Mouse (Mus musculus): Measurements from ENCODE around the gene Rgs12. TPM values are rescaled to one million over a fixed set of nuclear protein-coding genes. Genes with fewer than 3 reads are reported as not detected.

Gene Rgs12
- 8.3 and 9.3 TPM in 2 replicates for polyA plus RNA-seq (2012)

- H3K36me3 ChIP-seq (ENCODE audit: control insufficient read depth), result peaks cover 28% of the 10 kb centered on the region
- H3K4me3 ChIP-seq (replicated peaks), result peak within 1 kb of the TSS; percentile 83
- no peak for TF ChIP-seq GATA1 (IDR thresholded peaks at IDR 0.05; ENCODE audit: low read length)
- no peak for TF ChIP-seq TAL1 (IDR thresholded peaks at IDR 0.05; ENCODE audit: low read length)
- H3K4me1 ChIP-seq (ENCODE audit: control insufficient read depth), result peaks cover 65% of the 10 kb centered on the region
- H3K9me3 ChIP-seq (ENCODE audit: control insufficient read depth, low read length), result no peaks in the 10 kb centered on the region
- H3K27me3 ChIP-seq (ENCODE audit: control insufficient read depth), result no peaks in the 10 kb centered on the region
These were observed at the start of gene Rgs12 for GRCm38 (mm10) chr5:34948861-34949760. TSS of gene Rgs12 (plus strand) at chr5:34949445.

- Histone ChIP-seq H3K9me3 (ENCODE audit: control insufficient read depth, low read length) (no peaks in the 10 kb centered on the region), H3K36me3 (ENCODE audit: control insufficient read depth) (peaks cover 98% of the 10 kb centered on the region), H3K4me3 (replicated peaks) (no peak overlapping the region), H3K27me3 (ENCODE audit: control insufficient read depth) (no peaks in the 10 kb centered on the region), H3K4me1 (ENCODE audit: control insufficient read depth) (peaks cover 46% of the 10 kb centered on the region)
- TF ChIP-seq TAL1 (IDR thresholded peaks at IDR 0.05; ENCODE audit: low read length), result no peak
- no peak for TF ChIP-seq GATA1 (IDR thresholded peaks at IDR 0.05; ENCODE audit: low read length)
These were observed 49.3 kb upstream of the Rgs12 start for GRCm38 (mm10) chr5:34899787-34900469.

DNA sequence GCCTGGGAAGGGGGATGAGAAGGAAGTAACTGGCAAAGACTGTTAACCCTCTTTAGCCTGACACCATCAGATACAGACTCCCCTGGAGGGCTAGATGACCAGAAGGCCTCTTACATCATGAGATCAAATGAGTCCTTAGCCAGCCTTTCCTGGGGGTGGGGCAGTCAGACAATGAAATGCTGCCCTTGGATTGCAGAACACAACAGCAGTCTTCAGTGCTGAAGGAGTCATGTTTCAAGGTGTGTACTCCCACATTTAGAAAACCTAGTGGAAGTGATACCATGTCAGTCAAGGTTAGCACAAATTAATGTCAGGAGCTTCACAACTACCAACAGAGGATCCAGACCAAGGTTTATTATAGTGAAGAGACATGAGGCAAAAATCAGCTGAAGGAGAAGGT, 46.9 kb upstream of the Rgs12 start:
- Histone ChIP-seq H3K36me3 (ENCODE audit: control insufficient read depth) (peaks cover 98% of the 10 kb centered on the region), H3K4me1 (ENCODE audit: control insufficient read depth) (peaks cover 21% of the 10 kb centered on the region), H3K4me3 (replicated peaks) (no peak overlapping the region), H3K27me3 (ENCODE audit: control insufficient read depth) (no peaks in the 10 kb centered on the region), H3K9me3 (ENCODE audit: control insufficient read depth, low read length) (no peaks in the 10 kb centered on the region)
- TF ChIP-seq TAL1 (IDR thresholded peaks at IDR 0.05; ENCODE audit: low read length), result no peak
- no peak for TF ChIP-seq GATA1 (IDR thresholded peaks at IDR 0.05; ENCODE audit: low read length)

DNA sequence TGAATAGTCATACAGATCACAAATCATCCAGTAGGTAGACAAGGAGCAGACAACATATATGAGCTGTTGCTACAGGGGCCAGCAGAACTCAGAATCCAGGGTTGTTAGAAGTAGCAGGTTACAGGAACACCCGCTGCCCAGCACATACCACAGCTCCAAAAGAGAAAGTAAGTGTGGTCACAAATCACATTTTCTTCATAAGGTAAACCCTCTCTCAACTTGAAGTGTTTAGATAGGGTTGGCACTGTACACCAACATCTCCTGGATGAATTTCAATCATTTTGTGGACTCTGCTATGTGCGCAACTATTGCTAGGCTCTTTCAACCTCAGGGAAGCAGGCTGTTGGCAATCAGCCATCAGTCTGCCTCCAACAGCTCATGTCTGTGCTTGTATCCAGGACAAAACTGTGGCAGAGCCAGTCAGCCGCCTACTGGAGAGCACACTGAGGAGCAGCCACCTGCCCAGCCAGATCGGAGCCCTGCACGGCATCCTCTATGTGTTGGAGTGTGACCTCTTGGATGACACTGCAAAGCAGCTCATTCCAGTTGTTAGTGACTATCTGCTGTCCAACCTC, 46.3 kb upstream of the Rgs12 start:
- H3K36me3 ChIP-seq (ENCODE audit: control insufficient read depth), result peaks cover 98% of the 10 kb centered on the region
- H3K4me3 ChIP-seq (replicated peaks), result no peak overlapping the region
- no peaks in the 10 kb centered on the region for H3K27me3 ChIP-seq (ENCODE audit: control insufficient read depth)
- TF ChIP-seq GATA1 (IDR thresholded peaks at IDR 0.05; ENCODE audit: low read length) (no peak), TAL1 (IDR thresholded peaks at IDR 0.05; ENCODE audit: low read length) (no peak)
- H3K4me1 ChIP-seq (ENCODE audit: control insufficient read depth), result peaks cover 18% of the 10 kb centered on the region
- H3K9me3 ChIP-seq (ENCODE audit: control insufficient read depth, low read length), result no peaks in the 10 kb centered on the region

- Histone ChIP-seq H3K4me1 (ENCODE audit: control insufficient read depth) (peaks cover 29% of the 10 kb centered on the region), H3K27me3 (ENCODE audit: control insufficient read depth) (no peaks in the 10 kb centered on the region), H3K4me3 (replicated peaks) (no peak overlapping the region), H3K9me3 (ENCODE audit: control insufficient read depth, low read length) (no peaks in the 10 kb centered on the region), H3K36me3 (ENCODE audit: control insufficient read depth) (peaks cover 98% of the 10 kb centered on the region)
- TF ChIP-seq TAL1 (IDR thresholded peaks at IDR 0.05; ENCODE audit: low read length) (no peak), GATA1 (IDR thresholded peaks at IDR 0.05; ENCODE audit: low read length) (no peak)
These were observed 44.8 kb upstream of the Rgs12 start for GRCm38 (mm10) chr5:34904412-34904811.

DNA sequence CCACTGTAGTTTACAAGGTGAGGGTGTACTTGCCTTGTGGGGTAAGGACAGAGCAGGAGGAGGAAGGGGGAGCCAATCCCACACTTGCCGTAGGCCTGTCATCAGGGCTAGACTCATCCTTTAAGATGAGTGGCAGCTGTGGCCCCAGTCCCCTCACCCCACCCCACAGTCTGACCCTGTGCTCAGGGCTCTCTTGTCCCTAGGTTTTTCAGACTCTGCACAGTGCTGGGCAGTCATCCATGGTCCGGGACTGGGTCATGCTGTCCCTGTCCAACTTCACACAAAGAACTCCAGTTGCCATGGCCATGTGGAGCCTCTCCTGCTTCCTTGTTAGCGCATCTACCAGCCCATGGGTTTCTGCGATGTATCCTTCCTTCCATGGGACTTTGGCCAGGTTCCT, 42.0 kb upstream of the Rgs12 start:
- Histone ChIP-seq H3K36me3 (ENCODE audit: control insufficient read depth) (peaks cover 95% of the 10 kb centered on the region), H3K9me3 (ENCODE audit: control insufficient read depth, low read length) (no peaks in the 10 kb centered on the region), H3K4me1 (ENCODE audit: control insufficient read depth) (peaks cover 54% of the 10 kb centered on the region), H3K27me3 (ENCODE audit: control insufficient read depth) (no peaks in the 10 kb centered on the region), H3K4me3 (replicated peaks) (no peak overlapping the region)
- TF ChIP-seq GATA1 (IDR thresholded peaks at IDR 0.05; ENCODE audit: low read length) (no peak), TAL1 (IDR thresholded peaks at IDR 0.05; ENCODE audit: low read length) (no peak)

DNA sequence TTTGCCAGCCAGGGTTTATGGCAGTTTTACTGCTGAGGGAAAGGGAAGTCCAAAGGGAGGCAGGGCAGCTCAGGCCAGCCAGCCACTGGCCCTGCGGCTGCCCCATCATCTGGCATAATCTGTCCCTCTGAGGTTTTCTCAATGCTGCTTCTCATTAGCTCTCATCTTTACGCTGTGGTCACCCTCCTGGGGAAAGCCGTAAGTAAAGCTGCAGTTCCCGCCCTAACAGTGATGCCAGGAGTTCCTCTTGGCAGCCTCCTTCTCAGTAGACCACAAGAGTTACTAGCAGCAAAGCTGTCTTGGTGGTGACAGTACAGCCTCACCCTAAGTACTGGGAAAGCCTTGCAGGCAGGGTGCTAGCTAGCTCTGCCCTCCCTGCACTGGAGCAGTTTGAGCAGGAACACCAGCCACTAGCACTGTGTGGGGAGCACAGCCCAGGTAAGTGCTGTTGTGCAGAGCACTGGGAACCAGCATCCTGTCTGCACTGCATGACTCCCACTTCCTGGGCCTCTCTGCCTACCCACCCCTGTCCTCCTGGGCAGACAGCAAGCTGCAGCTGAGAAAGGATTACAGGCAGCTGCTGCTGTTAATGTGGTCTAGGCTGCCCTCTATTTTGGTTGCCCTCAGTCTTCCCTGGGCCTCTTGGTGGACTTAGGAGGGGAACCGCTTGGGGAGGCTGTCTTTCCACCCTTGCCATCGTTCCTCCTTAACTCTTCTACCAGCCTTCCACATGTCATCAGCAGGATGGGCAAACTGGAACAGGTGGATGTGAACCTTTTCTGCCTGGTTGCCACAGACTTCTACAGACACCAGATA, 41.1 kb upstream of the Rgs12 start, which contains the start of gene Msantd1:
Msantd1 (plus strand) TSS at position 103 of the 816 bp plus-strand sequence.
- TF ChIP-seq GATA1 (IDR thresholded peaks at IDR 0.05; ENCODE audit: low read length) (no peak), TAL1 (IDR thresholded peaks at IDR 0.05; ENCODE audit: low read length) (no peak)
- Histone ChIP-seq H3K27me3 (ENCODE audit: control insufficient read depth) (no peaks in the 10 kb centered on the region), H3K36me3 (ENCODE audit: control insufficient read depth) (peaks cover 94% of the 10 kb centered on the region), H3K4me1 (ENCODE audit: control insufficient read depth) (peaks cover 58% of the 10 kb centered on the region), H3K4me3 (replicated peaks) (no peak within 1 kb of the TSS), H3K9me3 (ENCODE audit: control insufficient read depth, low read length) (no peaks in the 10 kb centered on the region)

GRCm38 (mm10) chr5:34908726-34909633, 40.3 kb upstream of the Rgs12 start:
- peaks cover 91% of the 10 kb centered on the region for H3K36me3 ChIP-seq (ENCODE audit: control insufficient read depth)
- TF ChIP-seq TAL1 (IDR thresholded peaks at IDR 0.05; ENCODE audit: low read length) (no peak), GATA1 (IDR thresholded peaks at IDR 0.05; ENCODE audit: low read length) (no peak)
- peaks cover 55% of the 10 kb centered on the region for H3K4me1 ChIP-seq (ENCODE audit: control insufficient read depth)
- no peaks in the 10 kb centered on the region for H3K9me3 ChIP-seq (ENCODE audit: control insufficient read depth, low read length)
- H3K27me3 ChIP-seq (ENCODE audit: control insufficient read depth), result no peaks in the 10 kb centered on the region
- H3K4me3 ChIP-seq (replicated peaks), result no peak overlapping the region
